Mouse (Mus musculus) spleen, postnatal 10 days (tissue): ENCODE data around the gene Copb1.
A peak's percentile ranks its signal among the peaks of the same experiment; 100 is the strongest.
"Not testable (repeated sequence)": the region's sequence is repeated elsewhere in the genome, so short reads cannot be mapped to it uniquely, and the experiment has no call there.

Experiments used
- DNase-seq, 2 experiments: peaks; one replicate each; pipeline ENCODE4 v3.0.0; 2021 to 2022; ENCODE audit warnings: low spot score in 2 of 2

The Copb1 gene

GRCm38 (mm10) chr7:114220433-114220832 is 34.1 kb downstream of the Copb1 start:
- DNase-seq: no peak

GRCm38 (mm10) chr7:114216908-114217307 is 37.6 kb downstream of the Copb1 start:
- DNase-seq: no peak

- DNase-seq: no peak
Observed at GRCm38 (mm10) chr7:114214385-114214784, 40.1 kb downstream of the Copb1 start.

- DNase-seq: no peak
Observed at GRCm38 (mm10) chr7:114213537-114213936, 41.0 kb downstream of the Copb1 start.

- DNase-seq: no peak
Observed at GRCm38 (mm10) chr7:114210618-114211017, 43.9 kb downstream of the Copb1 start.

- DNase-seq: no peak
Observed at GRCm38 (mm10) chr7:114209841-114210240, 44.7 kb downstream of the Copb1 start.

GRCm38 (mm10) chr7:114203491-114204359 is 50.8 kb downstream of the Copb1 start:
- DNase-seq: no peak

GRCm38 (mm10) chr7:114202972-114203404 is 51.5 kb downstream of the Copb1 start:
- no peak for DNase-seq

GRCm38 (mm10) chr7:114200651-114201050 is 53.9 kb downstream of the Copb1 start:
- no peak for DNase-seq

GRCm38 (mm10) chr7:114199428-114200110 is 54.9 kb downstream of the Copb1 start:
- no peak for DNase-seq

- no peak for DNase-seq
Observed at GRCm38 (mm10) chr7:114198252-114198651, 56.3 kb downstream of the Copb1 start.

GRCm38 (mm10) chr7:114196588-114196987 is 57.9 kb downstream of the Copb1 start:
- not testable (repeated sequence) for DNase-seq

- DNase-seq: not testable (repeated sequence)
Observed at GRCm38 (mm10) chr7:114194788-114195187, 59.7 kb downstream of the Copb1 start.

- DNase-seq: peak in 1 of 2 experiments; percentile 24
Observed at GRCm38 (mm10) chr7:114194224-114194623, 60.3 kb downstream of the Copb1 start.

- no peak for DNase-seq
Observed at GRCm38 (mm10) chr7:114193284-114194067, 61.0 kb downstream of the Copb1 start.

GRCm38 (mm10) chr7:114192581-114192980 is 61.9 kb downstream of the Copb1 start:
- no peak for DNase-seq

- no peak for DNase-seq
Observed at GRCm38 (mm10) chr7:114183416-114183815, 71.1 kb downstream of the Copb1 start.

GRCm38 (mm10) chr7:114182708-114183107 is 71.8 kb downstream of the Copb1 start:
- no peak for DNase-seq

GRCm38 (mm10) chr7:114181391-114181790 is 73.1 kb downstream of the Copb1 start:
- peak in 1 of 2 experiments; percentile 55 for DNase-seq

GRCm38 (mm10) chr7:114176588-114176987 is 77.9 kb downstream of the Copb1 start:
- no peak for DNase-seq

- DNase-seq: no peak
Observed at GRCm38 (mm10) chr7:114171354-114172097, 83.0 kb downstream of the Copb1 start.
